Mouse (Mus musculus) cerebellum, adult 11 months (tissue): Measurements from ENCODE around the gene Pcbp2.

ENCODE experiments used
- DNase-seq: peaks from one replicate; pipeline ENCODE4 v3.0.0; 2022

Pcbp2 gene

GRCm38 (mm10) chr15:102530566-102530965 lies 60.2 kb downstream of the Pcbp2 start:
- no peak for DNase-seq

GRCm38 (mm10) chr15:102531586-102531985 lies 61.2 kb downstream of the Pcbp2 start:
- DNase-seq = no peak

DNA sequence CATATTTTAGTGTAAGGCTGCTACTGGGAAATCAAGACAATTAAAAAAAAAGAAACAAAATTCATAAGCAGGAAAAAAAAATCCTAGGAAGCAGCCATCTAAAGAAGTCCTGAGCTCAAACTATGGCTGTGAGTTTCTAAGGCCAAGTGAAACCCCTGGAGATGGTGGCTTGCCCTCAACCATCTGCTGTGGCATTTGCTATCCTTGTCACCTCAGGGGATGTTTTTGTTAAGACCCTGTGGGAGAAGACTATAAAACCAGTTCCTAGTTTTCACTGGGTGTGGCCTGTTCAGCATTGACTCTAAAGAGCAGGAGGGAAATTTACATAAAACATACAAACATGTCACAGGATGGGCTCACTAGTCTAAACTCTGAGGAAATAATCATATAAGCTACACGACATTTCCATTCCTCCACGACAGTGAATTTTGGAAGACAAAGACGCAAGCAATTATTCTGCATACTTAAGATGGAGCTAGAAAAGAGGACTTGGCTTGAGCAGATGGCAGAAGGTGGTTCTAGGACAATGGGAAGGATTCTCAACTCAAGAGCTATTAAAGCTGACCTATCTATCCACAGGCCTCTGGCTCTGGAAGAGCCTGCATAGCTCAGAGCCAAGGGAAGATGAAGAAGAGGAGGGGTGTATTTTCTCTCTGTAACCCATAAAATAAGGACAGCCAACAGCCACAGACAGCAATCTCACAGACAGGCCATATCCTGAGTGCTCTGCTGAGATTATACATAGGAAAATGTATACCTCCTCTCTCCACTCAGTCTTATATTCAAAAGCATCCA lies 62.0 kb downstream of the Pcbp2 start:
- DNase-seq = peak; percentile 57

DNA sequence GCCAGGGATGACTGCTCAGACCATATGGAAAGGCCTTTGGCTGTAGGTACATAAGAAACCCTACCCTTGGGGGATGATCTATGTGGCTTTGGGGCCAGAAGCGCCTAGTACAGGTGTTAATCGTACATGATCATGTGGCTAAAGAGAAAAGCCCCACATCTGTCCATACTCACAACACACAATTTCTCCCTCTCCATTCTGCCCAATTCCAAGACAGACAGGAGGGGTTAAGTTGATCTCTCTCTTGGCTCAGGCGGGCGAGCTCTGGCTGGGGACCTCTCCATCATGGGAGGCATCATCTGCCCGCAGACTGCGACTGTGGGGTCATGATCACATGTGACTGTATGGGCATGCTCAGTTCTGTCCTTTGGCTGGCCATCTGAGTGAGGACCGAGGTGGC lies 63.6 kb downstream of the Pcbp2 start:
- DNase-seq = no peak

GRCm38 (mm10) chr15:102544801-102545200 lies 74.5 kb downstream of the Pcbp2 start:
- peak; percentile 89 for DNase-seq

DNA sequence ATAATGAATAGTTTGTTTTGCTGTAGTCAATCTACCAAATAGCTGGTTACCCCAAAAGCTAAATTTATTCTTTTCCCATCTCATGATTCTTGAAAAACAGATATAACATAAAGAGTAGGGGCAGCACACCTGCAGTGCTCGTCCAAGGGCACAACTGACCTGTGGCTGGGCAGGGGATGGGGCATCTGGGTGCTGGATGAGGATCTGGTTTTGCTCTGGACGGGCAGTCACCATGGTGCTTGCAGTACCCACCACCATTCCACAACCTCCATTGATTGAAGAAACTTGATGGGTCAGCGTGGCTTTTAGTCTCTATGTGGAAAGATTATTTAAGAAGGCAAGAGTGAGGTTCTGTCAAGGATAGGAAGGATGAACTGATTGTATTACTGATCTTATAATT lies 75.9 kb downstream of the Pcbp2 start:
- no peak for DNase-seq

GRCm38 (mm10) chr15:102546677-102547427 lies 76.5 kb downstream of the Pcbp2 start:
- DNase-seq = peak; percentile 98

- DNase-seq = peak; percentile 90
These were observed 77.1 kb downstream of the Pcbp2 start for GRCm38 (mm10) chr15:102547478-102547877.
